Mouse (Mus musculus): ENCODE results near the gene Osbpl10.
A peak's percentile ranks its signal among the peaks of the same experiment; 100 is the strongest.

The Osbpl10 gene

DNA sequence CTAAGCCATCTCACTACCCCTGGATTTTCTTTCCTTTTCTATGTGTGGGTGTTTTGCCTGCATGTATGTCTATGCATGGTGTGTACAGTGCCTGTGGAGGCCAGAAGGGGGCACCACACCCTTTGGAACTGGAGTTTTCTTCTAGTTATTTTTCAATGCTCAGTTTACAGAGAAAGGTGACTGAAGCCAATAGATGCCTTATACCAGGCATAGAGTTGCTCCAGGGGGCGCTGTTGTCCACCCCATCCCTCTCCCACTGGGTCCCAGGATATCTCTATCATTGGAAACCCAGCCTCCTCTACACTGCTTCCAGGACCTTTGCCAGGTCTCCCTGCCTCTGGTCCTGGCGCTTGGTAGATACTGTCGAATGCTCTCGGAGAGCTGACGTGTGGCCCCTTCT lies 184.7 kb downstream of the Osbpl10 start:
- peak in 1 of 2 experiments; percentile 9 for DNase-seq (ENCODE audit: low spot score in 2 of 2)

DNA sequence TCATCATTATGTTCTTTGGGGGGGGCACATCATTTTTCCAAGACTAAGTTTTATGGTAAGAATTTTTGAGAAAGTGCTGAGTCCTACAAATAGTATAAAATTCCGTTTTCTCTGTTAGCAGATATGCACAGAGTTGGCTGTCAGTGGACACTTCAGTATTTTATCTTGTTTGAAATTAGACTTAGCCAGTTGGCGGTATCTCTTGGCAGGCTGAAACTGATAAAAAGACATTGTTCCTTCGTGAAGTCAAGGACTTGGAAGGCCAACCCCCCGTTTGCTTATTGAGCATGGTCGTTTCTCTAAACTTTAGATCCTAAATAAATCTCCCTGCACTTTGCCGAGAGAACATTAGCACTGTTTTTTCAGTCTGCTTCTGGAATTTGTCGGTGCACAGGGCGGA lies 185.3 kb downstream of the Osbpl10 start:
- no peak for DNase-seq (ENCODE audit: low spot score in 2 of 2)

DNA sequence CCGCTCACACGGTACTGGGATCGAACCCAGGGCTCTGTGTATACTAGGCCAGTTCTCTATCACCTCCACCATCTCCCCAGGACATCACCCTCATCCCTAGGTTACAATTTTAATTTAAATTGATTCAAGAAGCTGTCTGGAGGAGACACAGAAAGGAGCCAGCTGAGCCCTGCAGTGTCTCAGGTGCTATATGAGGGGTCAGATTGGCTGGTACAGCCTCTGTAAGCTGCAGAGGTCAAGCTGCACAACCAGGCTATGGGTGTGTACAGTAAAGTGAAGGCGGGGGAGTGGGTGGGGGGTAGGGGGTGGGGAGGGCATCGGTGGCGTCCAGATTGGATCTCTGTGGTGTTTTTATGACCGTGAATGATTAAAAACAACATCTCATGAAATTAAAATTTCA lies 186.0 kb downstream of the Osbpl10 start:
- DNase-seq (ENCODE audit: low spot score in 2 of 2), result no peak

DNA sequence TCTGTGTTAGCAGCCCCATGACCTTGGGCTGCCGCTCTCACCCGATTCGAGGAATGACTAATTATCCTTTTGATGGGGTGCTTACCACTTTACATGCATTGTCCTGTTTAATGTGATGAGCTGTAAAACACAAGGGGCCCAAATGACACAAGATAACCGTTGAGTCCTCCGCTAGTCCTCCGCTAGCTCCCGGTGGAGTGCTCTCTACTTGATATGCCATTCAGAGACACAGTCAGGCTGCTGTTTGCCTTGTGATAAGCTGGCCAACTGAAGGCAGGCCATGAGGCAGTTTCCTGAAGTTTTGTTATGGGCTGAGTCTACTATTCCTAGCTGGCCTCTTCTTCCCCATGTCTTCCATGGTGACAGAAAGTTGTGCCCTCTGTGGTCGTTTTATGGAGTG lies 187.6 kb downstream of the Osbpl10 start:
- DNase-seq (ENCODE audit: low spot score in 2 of 2), result no peak

DNA sequence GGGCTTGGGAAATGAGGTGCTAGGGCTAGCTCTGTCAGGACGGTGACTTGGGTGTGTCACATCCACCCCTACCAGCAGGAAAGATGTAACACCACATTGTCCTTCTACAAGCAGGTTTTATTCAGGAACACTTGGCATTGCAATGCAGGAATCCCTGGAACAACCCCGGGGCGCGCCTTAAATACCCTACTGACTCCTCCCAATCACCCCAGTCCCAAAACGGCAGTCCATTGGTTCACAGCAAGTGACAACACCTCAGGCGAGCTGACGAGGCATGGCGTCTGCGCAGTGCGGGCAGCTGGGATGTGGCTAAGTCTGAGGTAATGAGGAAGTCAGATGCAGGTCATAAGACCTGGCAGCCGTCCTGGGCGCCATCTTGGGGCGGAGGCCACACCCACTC lies 191.2 kb downstream of the Osbpl10 start:
- no peak for DNase-seq (ENCODE audit: low spot score in 2 of 2)

DNA sequence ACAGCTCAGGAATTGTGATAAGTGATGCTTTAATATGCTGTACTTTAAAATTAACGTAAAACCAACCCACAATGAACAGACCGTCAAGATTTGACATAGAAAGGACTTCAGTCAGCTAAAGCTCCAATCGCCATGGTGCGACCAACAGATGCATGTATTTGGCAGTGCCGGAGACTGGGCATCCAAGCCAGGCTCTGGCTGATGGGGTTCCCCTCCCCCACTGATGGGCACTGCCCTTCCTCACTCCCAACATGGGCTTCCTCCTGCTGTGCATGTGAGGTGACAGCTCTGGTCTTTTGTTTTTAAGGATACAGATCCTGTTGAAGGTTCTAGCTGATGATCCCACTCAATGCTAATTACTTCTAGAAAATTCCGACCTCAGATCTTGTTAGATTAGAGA lies 193.7 kb downstream of the Osbpl10 start:
- no peak for DNase-seq (ENCODE audit: low spot score in 2 of 2)

DNA sequence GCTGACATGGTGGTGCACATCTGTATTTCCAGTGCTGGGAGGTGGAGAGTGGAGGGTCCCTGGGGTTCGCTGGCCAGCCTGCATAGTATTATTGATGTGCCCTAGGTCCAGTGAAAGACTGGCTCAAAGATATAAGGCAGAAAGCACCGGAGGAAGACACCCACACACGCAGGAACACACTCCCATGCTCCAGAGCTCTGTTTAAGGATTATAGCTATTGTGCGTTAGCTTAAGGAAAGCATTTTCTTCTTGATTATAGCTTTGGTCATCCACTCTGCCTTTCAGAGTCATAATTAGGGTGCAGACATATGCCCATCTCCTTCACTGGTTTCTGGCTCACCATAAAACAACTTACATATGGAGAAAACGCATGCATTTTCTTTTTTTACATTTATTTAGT lies 200.8 kb downstream of the Osbpl10 start:
- no peak for DNase-seq (ENCODE audit: low spot score in 2 of 2)

DNA sequence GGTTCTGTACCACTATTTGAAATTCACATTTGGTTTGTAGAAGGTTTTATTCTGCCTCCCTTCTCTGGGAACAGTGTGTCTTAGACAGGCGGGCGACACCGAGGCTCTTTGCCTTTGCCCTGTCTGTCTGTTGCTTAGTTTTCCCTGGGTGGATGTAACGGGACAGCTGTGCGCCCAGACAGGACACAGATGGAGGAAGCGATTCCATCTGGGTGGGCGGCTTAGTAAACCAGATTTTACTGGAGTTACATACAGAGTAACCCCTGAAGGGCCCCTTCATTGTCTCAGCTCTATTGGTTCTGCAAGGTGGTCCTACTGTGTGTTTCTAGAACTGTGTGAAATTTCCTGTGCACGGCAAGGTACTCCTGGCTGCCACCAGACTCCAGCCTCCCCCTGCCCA lies 201.6 kb downstream of the Osbpl10 start:
- no peak for DNase-seq (ENCODE audit: low spot score in 2 of 2)

DNA sequence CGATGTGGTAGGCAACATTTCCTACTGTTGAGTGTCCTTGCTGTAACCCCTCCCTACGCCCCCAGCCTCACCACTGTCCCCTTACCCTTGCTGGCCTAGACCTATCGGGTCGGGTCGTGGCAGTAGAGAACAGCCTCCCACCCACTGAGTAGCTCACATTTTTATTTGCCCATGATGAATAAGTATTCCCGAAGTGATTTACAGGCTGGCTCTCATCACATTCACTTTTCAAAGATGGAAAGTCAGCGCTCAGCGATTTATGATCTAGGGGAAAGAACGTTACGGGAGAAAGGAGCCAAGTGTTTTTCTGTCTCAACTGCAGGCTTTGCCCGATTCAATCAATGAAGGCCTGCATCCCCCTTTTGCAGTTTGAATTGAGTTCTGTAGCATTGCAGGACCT lies 208.0 kb downstream of the Osbpl10 start:
- DNase-seq (ENCODE audit: low spot score in 2 of 2), result no peak

DNA sequence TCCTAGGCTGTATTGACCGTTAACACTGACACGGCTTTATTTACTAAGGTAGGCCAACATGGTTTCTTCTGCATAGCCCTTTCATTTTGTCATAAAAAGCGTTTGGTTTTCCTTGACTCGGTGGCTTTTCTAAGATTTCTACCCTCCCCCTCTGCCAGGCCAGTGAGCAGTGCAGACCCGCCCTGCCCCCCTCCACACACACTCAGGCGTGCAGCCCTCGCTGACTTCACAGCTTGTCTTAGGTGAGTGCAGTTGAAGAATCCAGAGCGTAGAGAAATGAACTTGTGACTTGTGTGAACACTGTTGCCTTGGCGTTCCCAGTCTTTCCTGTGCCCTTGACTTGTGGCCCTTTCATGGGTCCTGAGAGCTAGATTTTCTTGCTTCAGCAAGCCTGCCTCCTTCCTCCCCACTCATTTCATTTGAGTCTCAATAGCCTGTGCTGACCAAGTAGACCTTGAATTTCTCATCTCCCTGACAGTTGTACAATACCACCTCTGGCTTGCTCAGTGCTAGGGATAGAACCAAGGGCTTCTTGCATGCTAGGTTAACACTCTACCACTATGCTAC lies 212.1 kb downstream of the Osbpl10 start:
- DNase-seq (ENCODE audit: low spot score in 2 of 2), result no peak

DNA sequence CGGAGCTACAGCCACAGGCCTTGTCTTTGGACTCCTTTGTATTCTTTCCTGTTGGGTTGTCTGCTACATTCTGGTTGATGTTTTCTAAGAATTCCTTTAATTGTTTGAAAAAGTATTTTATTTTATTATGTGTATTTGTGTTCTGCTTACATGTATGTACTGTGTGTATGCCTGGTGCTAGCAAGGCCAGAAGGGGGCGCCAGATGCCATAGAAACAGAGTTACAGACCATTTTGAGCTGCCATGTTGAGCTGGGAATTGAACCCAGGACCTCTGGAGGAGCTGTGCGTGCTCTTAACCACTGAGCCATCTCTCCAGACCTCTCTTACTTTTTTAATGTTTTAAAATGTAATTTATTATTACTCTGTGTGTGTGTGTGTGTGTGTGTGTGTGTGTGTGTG lies 214.5 kb downstream of the Osbpl10 start:
- no peak for DNase-seq (ENCODE audit: low spot score in 2 of 2)

DNA sequence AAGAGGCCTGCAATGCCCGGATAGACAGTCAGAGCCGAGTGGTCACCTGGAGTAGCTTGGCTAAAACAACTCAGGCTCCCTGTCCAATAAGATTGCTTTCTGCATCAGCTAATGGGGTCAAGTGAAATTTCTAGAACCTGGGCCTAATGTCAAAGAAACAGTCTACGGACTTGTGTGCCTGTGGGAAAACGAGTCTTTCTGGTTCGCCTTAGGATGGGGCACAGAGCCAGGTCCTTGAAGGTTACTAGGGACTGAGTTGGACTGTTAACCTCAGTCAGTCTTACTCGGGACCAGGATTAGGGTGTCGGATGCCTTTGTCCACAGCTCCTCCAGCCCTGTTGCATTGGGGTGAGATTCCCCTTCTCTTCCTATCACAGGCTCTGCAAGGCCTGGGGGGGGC lies 218.7 kb downstream of the Osbpl10 start:
- DNase-seq (ENCODE audit: low spot score in 2 of 2), result no peak

DNA sequence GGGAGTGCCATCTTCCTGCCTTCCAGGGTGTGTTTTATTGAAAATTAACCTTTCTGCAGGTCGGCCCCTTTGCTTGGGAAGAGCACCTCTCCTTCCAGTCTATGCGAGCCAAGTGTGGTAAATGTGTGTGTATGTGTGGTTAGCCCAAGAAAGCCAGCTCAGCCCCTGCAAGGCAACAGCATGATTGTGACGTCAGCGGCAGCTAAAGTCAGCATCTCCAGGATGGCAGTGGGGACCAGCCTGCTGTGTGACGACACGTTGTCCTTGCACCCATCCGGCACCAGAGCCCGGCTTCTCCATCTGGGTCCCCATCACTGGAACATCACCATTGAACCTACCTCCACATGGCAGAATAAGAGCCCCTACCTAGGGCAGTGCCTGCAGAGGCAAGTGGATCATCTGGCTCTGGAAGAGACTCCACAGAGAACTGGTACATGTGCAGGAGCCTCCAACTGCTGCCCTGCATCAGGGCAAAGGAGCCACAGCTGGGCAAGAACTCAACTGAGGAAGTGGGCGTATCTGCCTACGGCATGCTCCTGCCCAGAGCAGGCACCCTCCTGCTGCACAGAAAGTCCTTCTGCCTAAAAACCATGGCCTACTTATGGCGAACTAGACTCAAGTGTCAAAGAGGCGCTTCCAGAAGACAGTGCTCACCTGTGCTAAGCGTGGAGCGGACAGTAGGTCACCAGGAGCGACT lies 221.9 kb downstream of the Osbpl10 start:
- no peak for DNase-seq (ENCODE audit: low spot score in 2 of 2)

DNA sequence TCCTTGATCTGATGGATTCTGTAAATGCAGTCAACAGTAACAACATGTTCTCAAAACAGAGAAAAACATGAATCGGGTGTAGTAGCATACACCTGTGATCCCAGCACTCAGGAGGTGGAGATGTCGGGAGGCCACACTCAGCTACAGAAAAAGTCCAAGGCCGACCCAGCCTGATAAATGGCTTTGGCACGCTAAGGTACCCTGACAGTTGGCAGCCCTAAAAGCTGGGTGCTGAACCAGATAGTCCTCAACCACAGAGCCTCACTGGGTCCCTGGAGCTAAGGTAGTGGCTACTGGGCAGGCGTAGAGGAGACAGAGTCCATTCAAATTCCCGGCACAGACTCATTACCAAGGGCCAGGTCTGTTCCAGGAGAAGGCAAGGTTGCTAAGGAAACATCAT lies 222.9 kb downstream of the Osbpl10 start:
- DNase-seq (ENCODE audit: low spot score in 2 of 2), result no peak

DNA sequence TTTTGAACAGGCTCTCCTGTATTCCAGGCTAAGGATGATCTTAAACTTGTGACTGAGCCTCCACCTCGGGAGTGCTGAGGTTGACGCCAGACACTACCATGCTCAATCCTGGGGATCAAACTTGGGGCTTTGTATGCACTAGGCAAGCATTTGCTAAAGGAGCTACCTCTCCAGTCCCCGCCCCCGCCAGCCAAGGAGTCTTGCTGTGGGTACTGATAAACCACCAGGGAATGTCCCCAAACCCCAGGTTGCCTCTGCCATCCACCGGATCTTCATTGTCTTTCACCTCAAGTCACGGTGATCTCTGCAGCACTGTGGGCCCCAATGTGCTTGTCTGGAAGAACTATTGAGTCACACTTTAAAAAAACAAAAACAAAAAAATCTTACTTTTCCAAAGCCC lies 224.8 kb downstream of the Osbpl10 start:
- DNase-seq (ENCODE audit: low spot score in 2 of 2), result no peak

DNA sequence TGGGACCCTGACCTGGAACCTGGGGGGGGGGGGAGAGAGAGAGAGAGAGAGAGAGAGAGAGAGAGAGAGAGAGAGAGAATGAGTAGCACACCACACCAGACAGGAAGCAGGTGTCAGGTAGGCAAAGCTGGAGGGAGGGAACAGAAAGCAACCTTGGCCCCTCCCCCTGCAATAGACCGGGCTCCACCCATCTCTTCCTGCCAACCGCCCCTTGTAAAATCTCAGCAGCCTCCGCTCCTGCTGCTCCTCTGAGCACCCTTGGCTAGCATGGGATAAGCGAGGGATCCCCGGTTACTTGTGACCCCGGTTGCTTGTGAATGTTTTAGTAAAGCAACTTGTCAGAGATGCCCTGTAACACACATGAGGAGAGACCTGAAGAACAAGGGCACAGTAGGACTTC lies 227.1 kb downstream of the Osbpl10 start:
- peak in 1 of 2 experiments; percentile 7 for DNase-seq (ENCODE audit: low spot score in 2 of 2)

DNA sequence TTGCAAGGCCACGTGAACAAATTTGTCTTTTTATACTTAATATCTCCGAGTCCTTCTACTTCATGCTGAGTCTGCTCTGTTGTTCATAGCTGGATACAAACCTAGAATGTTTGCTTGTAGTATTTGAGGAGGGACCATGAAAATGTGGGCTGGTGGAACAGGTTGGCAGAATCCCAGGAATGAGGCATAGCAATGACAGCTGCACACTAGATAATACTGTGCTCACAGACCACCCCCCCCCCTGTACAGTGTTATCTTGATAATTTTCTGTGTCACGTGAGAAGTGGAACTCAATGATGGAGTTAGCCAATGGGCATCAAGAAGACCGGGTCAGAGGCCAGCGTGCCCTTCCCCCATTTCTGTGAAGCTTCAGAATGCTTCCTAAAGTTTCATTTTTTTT lies 227.8 kb downstream of the Osbpl10 start:
- no peak for DNase-seq (ENCODE audit: low spot score in 2 of 2)

DNA sequence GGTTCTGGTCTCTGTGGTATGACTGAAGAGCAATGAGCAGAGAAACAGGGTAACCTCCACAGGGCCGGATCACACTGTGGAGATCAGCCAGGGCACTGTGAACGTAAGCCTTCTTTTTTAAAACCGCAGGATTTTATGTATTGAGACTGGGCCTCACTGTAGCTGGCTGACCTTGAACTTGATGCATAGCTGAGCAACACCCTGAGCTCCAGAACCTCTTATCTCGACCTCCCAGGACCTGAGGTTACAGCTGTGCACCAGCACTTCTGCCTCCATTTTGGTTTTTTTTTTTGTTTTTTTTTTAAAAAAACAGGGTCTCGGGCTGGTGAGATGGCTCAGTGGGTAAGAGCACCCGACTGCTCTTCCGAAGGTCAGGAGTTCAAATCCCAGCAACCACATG lies 231.4 kb downstream of the Osbpl10 start:
- DNase-seq (ENCODE audit: low spot score in 2 of 2), result no peak

DNA sequence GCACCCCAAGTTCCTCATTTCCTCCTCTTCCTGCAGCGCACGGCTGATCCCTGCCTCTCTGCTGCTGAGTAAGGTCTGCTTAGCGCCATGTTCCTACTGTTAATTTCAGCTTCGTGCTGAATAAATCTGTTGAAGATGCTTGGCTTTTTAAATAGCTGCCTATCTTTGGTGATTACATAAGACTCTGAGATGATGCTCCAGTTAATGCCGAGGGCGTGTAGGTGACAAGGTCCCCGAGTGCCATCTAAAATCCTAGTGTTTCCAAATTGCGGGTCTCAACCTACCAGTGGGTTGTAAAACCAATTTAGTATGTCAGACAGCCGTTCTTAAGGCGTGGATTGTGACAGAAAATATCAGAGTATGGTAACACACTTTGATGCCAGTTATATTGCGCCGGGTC lies 232.2 kb downstream of the Osbpl10 start:
- no peak for DNase-seq (ENCODE audit: low spot score in 2 of 2)

DNA sequence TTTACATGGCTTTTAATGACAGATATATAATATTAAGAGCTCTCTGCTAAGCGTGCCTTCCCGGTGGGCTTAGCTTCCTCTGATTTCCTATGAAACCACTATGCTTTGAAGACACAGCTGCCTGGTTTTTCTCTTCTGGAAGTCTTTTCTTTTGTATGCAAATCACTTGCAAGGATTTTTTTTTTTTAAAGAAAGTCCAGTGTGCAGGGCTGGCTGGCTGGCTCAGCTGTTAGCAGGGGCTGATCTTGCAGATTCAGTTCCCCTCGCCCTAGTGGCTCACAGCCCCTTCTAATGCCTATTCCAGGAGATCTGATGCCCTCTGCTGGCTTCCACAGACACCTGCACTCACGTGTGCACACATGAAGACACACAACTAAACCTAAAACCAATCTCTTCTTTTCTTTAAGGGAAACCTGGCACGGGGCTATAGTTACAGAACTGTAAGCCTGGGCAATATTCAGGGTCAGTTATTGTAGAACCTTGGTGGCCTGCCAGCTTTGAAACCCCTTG lies 235.4 kb downstream of the Osbpl10 start:
- DNase-seq (ENCODE audit: low spot score in 2 of 2), result no peak

DNA sequence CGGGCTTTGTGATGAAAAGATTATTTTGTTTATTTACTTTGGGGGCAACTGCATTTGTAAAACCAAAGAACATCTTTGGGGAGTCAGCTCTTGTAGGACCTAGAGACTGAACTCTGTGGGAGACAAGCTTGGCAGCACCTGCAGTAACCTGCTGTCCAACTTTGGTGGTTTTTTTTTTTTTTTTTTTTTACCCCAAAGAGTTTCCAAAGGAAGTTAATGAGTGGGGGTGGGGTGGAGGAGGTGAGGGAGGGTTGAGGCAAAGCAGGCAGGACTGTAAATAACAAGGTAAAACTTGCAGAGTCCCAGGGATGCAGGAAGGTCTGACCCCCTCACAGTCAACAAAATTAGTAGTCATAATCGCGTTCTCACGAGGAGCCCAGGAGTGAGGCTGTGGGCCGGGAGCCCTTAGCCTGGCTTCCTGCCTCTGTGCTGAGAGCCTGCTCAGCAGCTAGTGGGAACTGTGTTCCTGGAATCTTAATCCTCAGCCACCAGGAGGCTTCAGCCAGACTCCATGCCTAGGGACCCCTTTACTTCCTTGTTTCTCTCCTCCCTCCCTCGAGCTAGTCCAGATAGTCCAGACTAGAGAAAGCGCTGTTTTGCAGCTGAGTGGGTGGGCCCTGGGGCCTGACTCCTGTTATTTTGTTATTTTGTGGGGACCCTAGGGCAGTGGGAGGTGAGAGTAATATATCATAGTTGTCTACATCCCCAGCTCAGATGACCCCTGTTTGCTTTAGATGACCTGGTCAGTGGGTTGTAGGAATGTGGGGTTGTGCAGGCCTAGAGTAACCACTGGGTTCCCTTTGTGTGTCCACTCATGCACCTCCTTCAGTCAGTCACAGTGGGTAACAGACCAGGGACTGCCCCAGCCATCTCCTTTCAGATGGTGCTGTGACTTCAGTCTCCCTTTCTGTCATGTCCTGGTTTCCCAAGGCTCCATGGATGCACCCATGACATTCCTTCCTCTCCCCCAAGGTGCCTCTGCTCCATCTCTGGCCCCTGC lies 236.5 kb downstream of the Osbpl10 start:
- DNase-seq (ENCODE audit: low spot score in 2 of 2), result no peak

DNA sequence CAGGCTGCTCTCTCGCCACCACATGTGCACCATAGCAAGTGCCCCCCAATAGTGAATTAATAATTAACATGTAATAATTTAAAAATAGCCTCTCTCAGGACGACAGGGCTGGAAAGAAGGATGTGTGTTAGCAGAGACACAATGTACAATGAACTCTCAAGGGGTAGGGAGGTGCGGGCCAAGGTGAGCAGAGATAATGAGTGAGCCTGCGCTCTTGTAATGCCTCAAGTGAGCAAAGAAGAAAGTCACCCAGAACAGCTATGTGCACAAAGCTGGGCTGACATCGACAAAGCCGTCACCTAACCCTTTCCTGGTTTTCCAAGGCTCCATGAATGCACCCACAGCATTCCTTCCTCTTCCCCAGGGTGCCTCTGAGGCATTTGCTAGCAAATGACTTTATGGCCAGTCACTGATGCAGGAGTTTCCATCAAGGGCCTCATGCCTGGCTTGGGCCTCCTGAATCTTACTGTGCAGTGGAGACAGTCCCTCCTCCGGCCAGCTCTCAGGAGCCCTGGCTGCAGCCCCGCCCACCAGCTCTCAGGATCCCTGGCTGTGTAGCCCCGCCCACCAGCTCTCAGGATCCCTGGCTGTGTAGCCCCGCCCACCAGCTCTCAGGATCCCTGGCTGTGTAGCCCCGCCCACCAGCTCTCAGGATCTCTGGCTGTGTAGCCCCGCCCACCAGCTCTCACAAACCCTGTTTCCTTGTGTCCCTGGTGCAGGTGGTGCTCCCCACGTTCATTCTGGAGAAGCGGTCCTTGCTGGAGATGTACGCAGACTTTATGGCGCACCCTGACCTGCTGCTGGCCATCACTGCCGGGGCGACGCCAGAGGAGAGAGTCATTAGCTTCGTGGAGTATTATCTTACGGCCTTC lies 237.7 kb downstream of the Osbpl10 start:
- DNase-seq (ENCODE audit: low spot score in 2 of 2), result no peak

Data from natural killer cell, adult 2 months (primary cell).